Mouse (Mus musculus) lung, embryonic 16.5 days (tissue): ENCODE measurements at regions not wholly inside any gene's neighbourhood (a gene's known extent, or its start where the extent isn't known, plus 50 kb on each side); places are given as distances from the start of the nearest gene placed in this dataset.

Experiments used
- ATAC-seq: fragments of 200-750 bp; cut with Nextera tagmentation; 2 replicates; pipeline ENCODE4 v1.8.0; 2017; ENCODE audit warnings: low read depth, mild to moderate bottlenecking, moderate library complexity
- H3K27ac ChIP-seq: fragments of 300-500 bp; sonication (generic); 2 replicates; pipeline ENCODE4 v1.5.1; 2014; ENCODE audit warnings: mild to moderate bottlenecking, control low read depth, low read length
- H3K27me3 ChIP-seq: fragments of 300-500 bp; sonication (generic); 2 replicates; pipeline ENCODE4 v1.6.1; 2014; ENCODE audit warnings: low read depth, low read length, mixed read lengths; ENCODE audit not compliant: control insufficient read depth, insufficient read depth
- H3K36me3 ChIP-seq: fragments of 300-500 bp; sonication (generic); 2 replicates; pipeline ENCODE4 v1.6.1; 2014; ENCODE audit warnings: low read length; ENCODE audit not compliant: control insufficient read depth, insufficient read depth
- H3K4me1 ChIP-seq: fragments of 300-500 bp; sonication (generic); replicated peaks from 2 replicates; pipeline ENCODE4 v1.6.1; 2014; ENCODE audit warnings: low read length, mixed read lengths; ENCODE audit not compliant: control insufficient read depth, insufficient read depth
- H3K4me2 ChIP-seq: fragments of 300-500 bp; sonication (generic); 2 replicates; pipeline ENCODE4 v1.6.1; 2014; ENCODE audit warnings: low read depth, low read length, control low read depth
- H3K4me3 ChIP-seq: fragments of 300-500 bp; sonication (generic); 2 replicates; pipeline ENCODE4 v1.5.1; 2014; ENCODE audit warnings: mild to moderate bottlenecking, low read length, control low read depth
- H3K9ac ChIP-seq: fragments of 300-500 bp; sonication (generic); 2 replicates; pipeline ENCODE4 v1.6.1; 2014; ENCODE audit warnings: low read length, control low read depth
- H3K9me3 ChIP-seq: fragments of 300-500 bp; sonication (generic); 2 replicates; pipeline ENCODE4 v1.6.1; 2016; ENCODE audit warnings: low read length; ENCODE audit not compliant: control insufficient read depth
- WGBS: fragments of 180-500 bp; shearing (Covaris S2); extraction: QIAGEN DNeasy Blood & Tissue Kit; methylation state at CpG from one replicate; pipeline ENCODE4 v1.1.7; 2014; 5-methylcytosine and 5-hydroxymethylcytosine counted together

DNA sequence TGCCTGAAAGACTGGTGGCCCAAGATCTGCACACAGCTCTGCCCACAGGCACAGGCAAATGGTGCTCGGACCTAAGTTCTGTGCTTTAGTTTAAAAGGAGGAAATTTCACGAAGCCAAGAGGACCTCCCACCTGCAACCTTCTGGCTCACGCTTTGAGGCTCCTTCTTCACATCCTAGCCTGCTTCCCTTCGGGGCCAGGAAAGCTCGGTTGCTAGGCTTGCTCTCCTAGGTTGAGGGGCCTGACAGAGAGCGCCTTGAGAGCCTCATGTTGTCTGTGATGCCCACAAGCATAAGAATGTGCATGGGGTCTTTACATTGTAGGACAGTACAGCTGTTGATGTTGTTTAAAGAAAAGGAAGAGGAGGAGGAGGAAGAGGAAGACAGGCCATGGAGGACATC lies 123.9 kb upstream of the Sgk1 start:
- no peak overlapping the region for H3K27ac ChIP-seq
- H3K4me1 ChIP-seq = no peaks in the 10 kb centered on the region
- no peaks in the 10 kb centered on the region for H3K36me3 ChIP-seq
- H3K9ac ChIP-seq = no peak overlapping the region
- no peak overlapping the region for H3K4me2 ChIP-seq
- H3K27me3 ChIP-seq = no peaks in the 10 kb centered on the region
- WGBS = 76% methylated on average over 6 of the region's 6 CpGs
- no peaks in the 10 kb centered on the region for H3K9me3 ChIP-seq
- ATAC-seq = no peak
- no peak overlapping the region for H3K4me3 ChIP-seq

GRCm38 (mm10) chr10:21762516-21762915 lies 119.5 kb upstream of the Sgk1 start:
- no peaks in the 10 kb centered on the region for H3K36me3 ChIP-seq
- no peaks in the 10 kb centered on the region for H3K9me3 ChIP-seq
- 73% methylated on average over 5 of the region's 5 CpGs for WGBS
- H3K27me3 ChIP-seq = no peaks in the 10 kb centered on the region
- no peak overlapping the region for H3K4me3 ChIP-seq
- H3K4me1 ChIP-seq = no peaks in the 10 kb centered on the region
- no peak overlapping the region for H3K9ac ChIP-seq
- H3K4me2 ChIP-seq = no peak overlapping the region
- ATAC-seq = no peak
- H3K27ac ChIP-seq = no peak overlapping the region

DNA sequence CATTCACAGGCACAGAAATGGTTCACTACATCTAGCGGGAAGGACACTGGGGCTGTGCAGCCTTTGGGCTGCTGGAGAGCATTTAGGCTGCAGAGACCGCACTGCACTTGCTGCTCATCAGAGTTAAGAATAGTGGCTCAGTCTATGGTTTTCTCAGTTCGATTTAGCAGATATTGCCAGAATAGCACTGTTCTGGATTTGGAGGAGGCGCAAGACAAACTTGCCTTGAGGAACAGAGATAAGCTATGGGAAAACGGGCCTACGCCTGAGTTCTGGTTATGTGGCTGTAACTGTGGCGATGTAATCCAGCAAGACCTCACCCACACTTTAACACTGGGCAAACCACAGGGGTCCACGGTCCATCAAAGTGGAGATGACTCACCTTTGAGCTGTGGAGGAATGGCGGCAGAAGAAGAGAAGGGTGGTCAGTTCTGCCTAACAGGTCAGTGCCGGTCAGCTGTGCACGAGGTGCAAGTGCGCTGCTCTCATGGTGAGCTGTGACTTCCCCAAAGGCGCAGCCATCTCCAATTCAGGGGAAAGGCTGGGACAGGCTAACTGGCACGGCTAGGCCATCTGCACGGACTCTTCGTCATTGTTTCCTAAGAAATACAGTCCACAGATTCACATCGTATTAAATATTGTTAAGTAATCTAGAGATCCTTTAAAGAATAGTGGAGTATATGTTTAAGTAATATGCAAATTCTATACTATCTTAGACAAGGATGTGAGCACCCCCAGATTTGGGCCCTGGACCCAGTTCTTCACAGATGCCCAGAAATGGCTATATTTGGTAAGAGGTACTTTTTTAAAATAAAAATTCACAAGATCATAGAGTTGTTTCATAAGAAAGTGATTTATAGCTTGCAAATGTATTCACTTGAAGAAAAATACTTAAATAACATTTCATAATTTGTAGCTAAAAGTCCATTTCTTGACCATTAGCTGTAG lies 118.7 kb upstream of the Sgk1 start:
- no peak for ATAC-seq
- no peaks in the 10 kb centered on the region for H3K9me3 ChIP-seq
- H3K4me1 ChIP-seq = no peaks in the 10 kb centered on the region
- H3K9ac ChIP-seq = no peak overlapping the region
- no peak overlapping the region for H3K4me3 ChIP-seq
- H3K4me2 ChIP-seq = no peak overlapping the region
- no peak overlapping the region for H3K27ac ChIP-seq
- WGBS = 89% methylated on average over 17 of the region's 17 CpGs
- no peaks in the 10 kb centered on the region for H3K27me3 ChIP-seq
- no peaks in the 10 kb centered on the region for H3K36me3 ChIP-seq

DNA sequence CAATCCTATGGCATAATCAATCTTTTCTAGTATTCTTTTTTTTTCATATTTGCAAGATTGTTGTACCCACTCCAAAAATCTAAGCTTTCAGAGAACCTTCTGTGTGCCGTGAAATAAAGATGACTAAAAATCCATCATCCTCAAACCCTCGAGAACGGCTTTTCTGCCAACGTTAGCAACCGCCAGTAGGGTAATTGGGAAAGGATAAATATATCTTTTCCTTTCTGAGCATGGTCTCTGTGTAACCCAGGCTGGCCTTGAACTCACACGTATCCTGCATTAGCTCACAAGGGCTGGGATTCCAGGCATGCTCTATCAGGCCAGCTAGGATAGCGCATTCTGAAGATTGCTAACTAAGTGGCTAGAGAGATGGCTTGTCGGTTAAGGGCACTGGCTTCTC lies 117.9 kb upstream of the Sgk1 start:
- H3K36me3 ChIP-seq = no peaks in the 10 kb centered on the region
- WGBS = 78% methylated on average over 8 of the region's 8 CpGs
- H3K27me3 ChIP-seq = no peaks in the 10 kb centered on the region
- ATAC-seq = no peak
- H3K4me1 ChIP-seq = no peaks in the 10 kb centered on the region
- no peak overlapping the region for H3K9ac ChIP-seq
- H3K9me3 ChIP-seq = no peaks in the 10 kb centered on the region
- no peak overlapping the region for H3K4me2 ChIP-seq
- no peak overlapping the region for H3K4me3 ChIP-seq
- no peak overlapping the region for H3K27ac ChIP-seq

- H3K27me3 ChIP-seq = no peaks in the 10 kb centered on the region
These were observed 117.1 kb upstream of the Sgk1 start for GRCm38 (mm10) chr10:21764891-21765290.

DNA sequence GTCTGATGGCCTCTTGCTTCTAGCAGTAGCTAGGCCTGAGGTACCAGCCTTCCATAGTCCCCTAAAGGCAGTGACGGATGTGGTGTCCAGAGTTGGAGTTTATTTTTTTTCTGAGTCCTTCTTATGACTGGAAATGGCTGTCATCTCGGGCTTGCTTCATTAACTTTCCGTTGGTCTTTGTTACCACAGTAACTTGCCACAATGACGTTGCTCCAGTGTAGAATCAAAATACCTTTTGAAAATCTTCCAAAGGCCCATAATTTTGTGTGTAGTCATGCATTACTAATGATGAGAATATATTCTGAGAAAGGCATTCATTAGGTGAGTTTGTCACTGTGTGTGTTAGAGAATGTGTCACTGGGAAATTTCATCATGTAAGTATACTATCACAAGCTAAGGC lies 108.4 kb upstream of the Sgk1 start:
- Histone ChIP-seq H3K36me3 (no peaks in the 10 kb centered on the region), H3K9ac (no peak overlapping the region), H3K4me1 (no peaks in the 10 kb centered on the region), H3K27me3 (no peaks in the 10 kb centered on the region), H3K9me3 (no peaks in the 10 kb centered on the region), H3K4me2 (no peak overlapping the region), H3K4me3 (no peak overlapping the region), H3K27ac (no peak overlapping the region)
- 68% methylated on average over 4 of the region's 4 CpGs for WGBS
- ATAC-seq = no peak

More at GRCm38 (mm10) chr10:21764891-21765290, 117.1 kb upstream of the Sgk1 start:
- 74% methylated on average over 13 of the region's 13 CpGs for whole genome bisulfite sequencing
- Histone ChIP-seq H3K36me3 (no peaks in the 10 kb centered on the region), H3K9me3 (no peaks in the 10 kb centered on the region), H3K27ac (no peak overlapping the region), H3K4me3 (no peak overlapping the region), H3K9ac (no peak overlapping the region), H3K4me2 (no peak overlapping the region), H3K4me1 (no peaks in the 10 kb centered on the region)
- no peak for ATAC-seq

DNA sequence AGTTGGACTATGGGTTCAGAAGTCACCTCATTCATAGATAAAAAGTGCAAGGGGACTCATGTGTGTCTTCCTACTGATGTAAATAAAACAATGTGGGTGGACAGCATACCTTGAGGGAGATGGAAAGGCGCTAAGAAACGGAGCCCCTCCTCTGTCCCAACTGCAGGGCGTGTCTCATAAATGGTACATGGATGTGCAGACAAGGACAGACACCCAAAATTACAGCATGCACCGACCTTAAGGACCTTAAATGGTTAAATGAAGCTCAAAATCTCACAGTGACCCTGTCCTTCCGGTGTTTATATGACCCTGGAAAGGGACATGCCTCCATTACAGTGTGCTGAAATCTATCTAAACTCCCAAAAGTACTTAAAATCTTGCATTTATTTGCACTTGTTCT lies 106.5 kb upstream of the Sgk1 start:
- H3K4me1 ChIP-seq = no peaks in the 10 kb centered on the region
- 72% methylated on average over 5 of the region's 5 CpGs for WGBS
- H3K4me3 ChIP-seq = no peak overlapping the region
- H3K9ac ChIP-seq = no peak overlapping the region
- no peaks in the 10 kb centered on the region for H3K27me3 ChIP-seq
- ATAC-seq = no peak
- H3K36me3 ChIP-seq = no peaks in the 10 kb centered on the region
- no peak overlapping the region for H3K27ac ChIP-seq
- H3K9me3 ChIP-seq = no peaks in the 10 kb centered on the region
- H3K4me2 ChIP-seq = no peak overlapping the region

DNA sequence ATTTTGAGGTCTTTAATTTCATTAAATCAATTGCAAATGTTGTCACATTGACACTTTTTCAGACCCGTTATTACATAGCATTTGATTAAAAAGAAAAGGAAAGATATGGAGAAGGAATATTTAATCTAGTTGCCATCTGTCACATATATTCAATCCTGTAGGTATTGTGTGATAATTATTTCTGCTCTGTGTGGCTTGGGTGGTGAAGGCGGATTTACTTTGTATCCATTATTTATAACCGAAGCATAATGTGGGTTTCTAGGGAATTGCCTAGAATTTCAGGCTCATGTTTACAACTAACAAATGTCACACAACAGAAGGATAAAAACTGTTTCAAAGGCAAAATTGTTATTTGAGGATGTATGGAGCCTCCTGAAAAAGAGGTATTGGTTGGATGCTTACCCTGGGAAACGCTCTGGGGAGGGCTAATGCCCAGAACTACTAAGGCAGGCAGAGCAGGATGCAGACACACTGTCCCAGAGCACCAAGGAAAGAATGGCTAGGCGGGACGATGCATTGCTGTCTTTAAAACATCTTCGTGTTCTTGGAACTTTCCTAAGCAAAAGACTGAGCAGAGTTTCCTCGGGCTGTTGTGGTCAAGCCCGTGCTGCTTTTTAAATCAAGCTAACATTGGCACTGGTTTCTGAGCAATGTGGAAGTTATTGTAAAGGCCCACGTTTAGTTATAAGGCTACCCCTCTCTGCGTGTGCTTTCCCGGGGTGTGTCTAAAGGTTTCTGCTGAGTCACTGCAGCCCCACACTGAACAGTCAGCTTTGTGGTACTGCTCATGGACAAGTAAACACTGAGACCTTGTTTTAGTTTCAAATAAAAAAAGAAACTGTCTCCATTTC lies 105.8 kb upstream of the Sgk1 start:
- no peaks in the 10 kb centered on the region for H3K27me3 ChIP-seq
- no peaks in the 10 kb centered on the region for H3K9me3 ChIP-seq
- H3K36me3 ChIP-seq = no peaks in the 10 kb centered on the region
- no peaks in the 10 kb centered on the region for H3K4me1 ChIP-seq
- no peak overlapping the region for H3K9ac ChIP-seq
- WGBS = 59% methylated on average over 12 of the region's 12 CpGs
- no peak overlapping the region for H3K4me2 ChIP-seq
- no peak overlapping the region for H3K27ac ChIP-seq
- H3K4me3 ChIP-seq = no peak overlapping the region
- no peak for ATAC-seq

- Histone ChIP-seq H3K9me3 (no peaks in the 10 kb centered on the region), H3K27ac (no peak overlapping the region), H3K4me3 (no peak overlapping the region), H3K27me3 (no peaks in the 10 kb centered on the region), H3K36me3 (no peaks in the 10 kb centered on the region), H3K4me1 (no peaks in the 10 kb centered on the region), H3K4me2 (no peak overlapping the region), H3K9ac (no peak overlapping the region)
- no peak for ATAC-seq
- WGBS = 67% methylated on average over 8 of the region's 8 CpGs
These were observed 105.3 kb upstream of the Sgk1 start for GRCm38 (mm10) chr10:21776762-21777080.
